Comparison of ENCODE assay signal across 8 mouse cellular contexts in the genomic region with DNA sequence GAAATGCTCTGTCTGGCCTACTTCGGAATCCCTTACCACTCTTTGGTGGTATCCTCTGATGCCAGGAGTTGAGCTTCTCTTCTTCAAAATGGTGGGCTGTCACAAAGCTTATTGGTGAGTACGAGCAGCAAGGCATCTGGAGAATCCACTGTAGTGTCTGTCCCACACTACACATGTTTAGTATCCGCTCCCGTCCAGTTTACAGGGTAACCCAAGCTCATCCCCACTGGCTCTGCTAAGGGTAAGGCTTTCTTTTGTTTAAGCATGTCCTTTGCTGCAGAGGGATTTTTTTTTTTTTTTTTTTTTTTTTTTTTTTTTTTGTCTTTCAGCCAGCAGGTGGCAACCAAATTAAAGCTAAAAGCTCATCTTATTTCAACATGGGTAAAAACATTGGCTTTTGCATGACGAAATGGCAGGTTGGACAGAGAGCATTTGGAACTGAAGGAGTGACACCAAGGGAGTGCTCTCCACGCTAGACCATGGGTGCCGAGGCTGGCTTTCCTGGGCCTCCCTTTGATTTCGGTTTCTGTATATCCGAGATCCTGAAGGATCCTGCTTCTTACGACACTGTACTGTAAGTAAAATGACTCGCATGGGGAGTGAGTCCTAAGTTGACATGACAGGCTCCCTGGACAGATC. TPM values are rescaled to one million over a fixed set of nuclear protein-coding genes. Genes with fewer than 3 reads are reported as not detected.
DNase-seq lines count a peak whose midpoint lies in the region; ATAC-seq and TF ChIP-seq lines count a peak whose summit lies in the region.

A gene (plus strand): TSS at position 493 of the 639 bp plus-strand sequence.

- no peaks in the 10 kb centered on the region for H3K9me3 ChIP-seq in hindbrain, embryonic 11.5 days (ENCODE audit: control insufficient read depth, low read length)
- no peaks in the 10 kb centered on the region for H3K9me3 ChIP-seq in hindbrain, embryonic 10.5 days
- H3K9me3 ChIP-seq in heart, embryonic 10.5 days: no peaks in the 10 kb centered on the region

- DNase-seq in hindbrain, embryonic 11.5 days (ENCODE audit: low spot score): no peak
- DNase-seq in hindbrain, embryonic 10.5 days (ENCODE audit: low spot score): no peak
- no peak for DNase-seq in adrenal gland, postnatal 10 days
- DNase-seq in heart, embryonic 10.5 days (ENCODE audit: low spot score): no peak
- peak; percentile 21 for DNase-seq in kidney, postnatal 14 days
- no peak for DNase-seq in cerebellum, postnatal 25 days
- DNase-seq in embryo, embryonic 10 days (ENCODE audit: low spot score): no peak

- no peak for TF ChIP-seq POLR2A in olfactory bulb, adult 2 months (IDR thresholded peaks at IDR 0.05; ENCODE audit: insufficient read depth, low read depth, low read length)

- no peaks in the 10 kb centered on the region for H3K36me3 ChIP-seq in hindbrain, embryonic 11.5 days (ENCODE audit: control insufficient read depth, insufficient read depth, low read length)
- no peaks in the 10 kb centered on the region for H3K36me3 ChIP-seq in hindbrain, embryonic 10.5 days
- H3K36me3 ChIP-seq in heart, embryonic 10.5 days: no peaks in the 10 kb centered on the region

- ATAC-seq in hindbrain, embryonic 11.5 days (ENCODE audit: low FRiP score): peak; percentile 23

- no peak within 1 kb of the TSS for H3K4me3 ChIP-seq in hindbrain, embryonic 11.5 days (ENCODE audit: low read depth, low read length)
- H3K4me3 ChIP-seq in hindbrain, embryonic 10.5 days: no peak within 1 kb of the TSS
- H3K4me3 ChIP-seq in heart, embryonic 10.5 days: no peak within 1 kb of the TSS
- no peak within 1 kb of the TSS for H3K4me3 ChIP-seq in olfactory bulb, adult 2 months (ENCODE audit: insufficient read depth, low read depth, low read length)

- H3K9ac ChIP-seq in hindbrain, embryonic 11.5 days (ENCODE audit: low read depth, low read length): no peak within 1 kb of the TSS

- H3K4me1 ChIP-seq in hindbrain, embryonic 11.5 days (replicated peaks; ENCODE audit: control insufficient read depth, insufficient read depth, low read length): no peaks in the 10 kb centered on the region
- H3K4me1 ChIP-seq in hindbrain, embryonic 10.5 days (replicated peaks): no peaks in the 10 kb centered on the region
- no peaks in the 10 kb centered on the region for H3K4me1 ChIP-seq in heart, embryonic 10.5 days
- H3K4me1 ChIP-seq in olfactory bulb, adult 2 months (ENCODE audit: control insufficient read depth, insufficient read depth, low read length): no peaks in the 10 kb centered on the region

- H3K4me2 ChIP-seq in hindbrain, embryonic 11.5 days (replicated peaks; ENCODE audit: low read depth, low read length): no peak within 1 kb of the TSS

- no peaks in the 10 kb centered on the region for H3K27me3 ChIP-seq in hindbrain, embryonic 11.5 days (ENCODE audit: control insufficient read depth, insufficient read depth, low read length)
- H3K27me3 ChIP-seq in hindbrain, embryonic 10.5 days (ENCODE audit: insufficient read depth, poor library complexity, severe bottlenecking): no peaks in the 10 kb centered on the region
- no peaks in the 10 kb centered on the region for H3K27me3 ChIP-seq in heart, embryonic 10.5 days (ENCODE audit: insufficient read depth, poor library complexity, severe bottlenecking)

- 83% methylated on average over 11 of the region's 11 CpGs for WGBS in hindbrain, embryonic 11.5 days
- 82% methylated on average over 11 of the region's 11 CpGs for WGBS in hindbrain, embryonic 10.5 days
- whole genome bisulfite sequencing in heart, embryonic 10.5 days: 84% methylated on average over 11 of the region's 11 CpGs
- WGBS in olfactory bulb, adult 2 months: 79% methylated on average over 11 of the region's 11 CpGs

- no peak for TF ChIP-seq CTCF in olfactory bulb, adult 2 months (IDR thresholded peaks at IDR 0.05; ENCODE audit: insufficient read depth, low read depth, low read length)

- H3K27ac ChIP-seq in hindbrain, embryonic 11.5 days (ENCODE audit: low read depth, low read length): no peak within 1 kb of the TSS
- no peak within 1 kb of the TSS for H3K27ac ChIP-seq in hindbrain, embryonic 10.5 days
- H3K27ac ChIP-seq in heart, embryonic 10.5 days: no peak within 1 kb of the TSS
- no peak within 1 kb of the TSS for H3K27ac ChIP-seq in olfactory bulb, adult 2 months (ENCODE audit: insufficient read depth, low read depth, low read length)

RNA-seq across cellular contexts. Expression of the gene that starts here (rescaled TPM):
- polyA plus RNA-seq in hindbrain, embryonic 11.5 days (2014; fragmentation: Nextera tagmentation; extraction: Ambion mirVana): 12.0 and 12.9 TPM in 2 replicates
- polyA plus RNA-seq in hindbrain, embryonic 10.5 days (2016; fragmentation: Nextera tagmentation; extraction: Ambion mirVana): 10.0 and 10.9 TPM in 2 replicates
- total RNA-seq in adrenal gland, postnatal 10 days (2021): 10 to 100 TPM; 39.8 to 59.5 TPM
- 12.8 and 22.7 TPM in 2 replicates for polyA plus RNA-seq in heart, embryonic 10.5 days (2016; fragmentation: Nextera tagmentation; extraction: Ambion mirVana)
- polyA plus RNA-seq in olfactory bulb, adult 2 months (2012; ENCODE audit: insufficient read depth, insufficient read length, low replicate concordance, missing spikeins): not detected in 2 replicates
